Mouse (Mus musculus) frontal cortex, postnatal 14 days (tissue): ENCODE measurements around the gene Uba5.

Source experiments
- DNase-seq, 2 experiments: peaks; one replicate each; pipeline ENCODE4 v3.0.0; 2022; ENCODE audit warnings: low spot score in 2 of 2

Uba5 gene

GRCm38 (mm10) chr9:104063244-104063961, 469 bp upstream of the Uba5 start, which contains the start of gene Acad11:
TSS of gene Acad11 (plus strand) at chr9:104063377.
- peak; percentile 79 to 83 for DNase-seq

DNA sequence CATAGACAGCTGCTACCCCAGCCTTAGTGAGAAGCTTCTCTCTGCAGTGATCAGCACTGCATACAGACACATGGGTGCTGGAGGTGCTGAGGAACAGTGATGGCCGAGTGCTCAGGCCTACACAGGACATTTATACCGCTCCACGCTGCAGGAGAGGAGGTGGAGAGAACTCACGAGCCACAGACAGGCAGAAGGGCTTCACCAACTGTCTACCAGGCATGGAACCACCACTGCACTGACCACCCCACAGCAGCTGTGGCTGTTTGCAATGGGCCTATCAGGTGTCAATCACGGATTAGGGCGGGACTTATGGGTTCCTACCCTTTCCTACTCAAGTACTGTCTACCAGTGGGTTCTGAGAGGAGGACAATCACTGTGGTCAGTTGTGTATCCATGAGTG, 11.9 kb downstream of the Uba5 start:
- DNase-seq = no peak

GRCm38 (mm10) chr9:104043676-104044075, 19.3 kb downstream of the Uba5 start:
- no peak for DNase-seq

GRCm38 (mm10) chr9:104040362-104040761, 22.6 kb downstream of the Uba5 start, which contains the start of gene Gm28305:
TSS of gene Gm28305 (plus strand) at chr9:104040662.
- no peak for DNase-seq

DNA sequence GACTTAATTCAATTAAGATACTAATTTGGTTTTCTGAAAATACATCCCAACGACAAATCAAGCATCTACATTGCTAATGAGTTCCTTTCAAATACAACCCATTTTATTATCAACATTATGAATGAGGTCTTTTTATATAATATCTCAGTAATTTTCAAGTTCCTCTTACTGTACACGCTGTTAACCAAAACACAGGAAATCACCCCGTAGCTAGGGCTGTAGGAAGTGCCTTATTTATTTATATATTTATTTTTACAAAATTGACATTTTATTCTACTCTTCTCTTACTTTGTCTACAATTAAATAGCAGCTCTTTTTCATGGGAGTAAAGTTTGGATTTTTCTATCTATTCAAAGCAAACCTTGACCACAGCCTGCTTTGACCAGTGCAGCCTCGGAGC, 23.2 kb downstream of the Uba5 start:
- DNase-seq = no peak

DNA sequence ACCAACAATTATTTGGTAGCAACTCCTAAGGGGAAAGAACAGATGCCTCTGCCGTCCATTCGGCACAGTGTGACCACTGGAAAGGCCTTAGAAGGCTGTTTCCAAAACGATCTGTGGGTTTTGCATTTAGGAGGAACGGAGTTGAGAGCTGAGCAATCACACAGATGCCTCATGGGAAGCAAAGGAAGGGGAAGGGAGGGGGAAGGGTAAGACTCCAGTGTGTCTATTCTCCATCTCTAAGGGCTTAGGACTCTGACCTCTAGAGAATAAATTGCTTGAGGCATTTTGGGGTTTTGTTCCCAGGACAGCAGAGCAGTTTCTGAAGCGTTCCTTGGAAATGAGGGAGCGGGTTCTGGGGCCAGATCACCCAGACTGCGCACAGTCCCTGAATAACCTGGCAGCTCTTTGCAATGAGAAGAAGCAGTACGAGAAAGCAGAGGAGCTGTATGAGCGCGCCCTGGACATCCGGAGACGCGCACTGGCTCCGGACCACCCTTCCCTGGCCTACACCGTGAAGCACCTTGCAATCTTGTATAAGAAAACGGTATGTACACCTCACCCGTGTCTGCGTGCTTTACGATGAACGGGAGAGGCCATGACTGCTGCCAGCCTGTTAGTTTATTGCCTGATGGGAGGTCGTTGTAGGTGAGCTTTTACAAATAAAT, 23.8 kb downstream of the Uba5 start:
- DNase-seq = no peak

GRCm38 (mm10) chr9:104038266-104038665, 24.7 kb downstream of the Uba5 start:
- DNase-seq = no peak

- DNase-seq = peak; percentile 49 to 65
Observed at GRCm38 (mm10) chr9:104035261-104036015, 27.5 kb downstream of the Uba5 start.

DNA sequence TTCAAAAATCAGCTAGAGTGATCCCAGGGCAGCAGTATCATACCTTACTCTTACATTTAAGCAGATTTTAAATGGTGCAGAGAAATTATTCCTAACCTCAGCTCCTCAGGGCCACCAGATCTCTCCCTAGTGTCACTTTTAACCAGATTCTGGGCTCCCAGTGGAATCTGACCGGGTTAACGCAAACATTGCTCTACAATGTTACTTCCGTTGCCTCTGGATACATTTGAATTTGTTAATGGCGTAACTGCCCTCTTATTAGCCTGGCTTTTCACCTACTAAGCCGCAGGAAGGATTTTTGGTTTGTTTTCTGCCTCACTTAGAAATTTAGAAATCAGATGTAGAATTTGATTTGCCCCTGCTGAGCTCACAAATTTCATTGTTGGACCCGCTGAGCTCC, 28.2 kb downstream of the Uba5 start:
- no peak for DNase-seq

DNA sequence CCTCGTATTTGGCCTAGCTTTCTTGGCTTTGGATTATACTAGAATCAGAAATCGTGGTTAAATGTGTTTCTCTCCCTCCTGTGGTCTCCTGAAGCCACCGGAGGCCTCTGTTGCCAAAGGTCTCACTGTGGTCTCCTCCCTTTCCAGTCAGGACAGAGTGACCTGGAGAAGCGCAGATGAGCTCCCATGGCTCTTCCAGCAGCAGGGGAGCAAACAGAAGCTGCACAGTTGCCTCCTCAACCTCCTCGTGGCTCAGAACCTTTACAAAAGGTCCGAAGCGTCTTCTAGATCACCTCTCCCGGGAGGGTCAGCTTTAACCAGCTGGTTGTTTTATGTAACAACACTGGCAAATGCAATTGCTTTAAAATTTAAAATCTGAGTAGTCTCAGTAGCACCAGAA, 28.7 kb downstream of the Uba5 start:
- DNase-seq = no peak

- DNase-seq = no peak
Observed at GRCm38 (mm10) chr9:104029861-104030260, 33.1 kb downstream of the Uba5 start.

DNA sequence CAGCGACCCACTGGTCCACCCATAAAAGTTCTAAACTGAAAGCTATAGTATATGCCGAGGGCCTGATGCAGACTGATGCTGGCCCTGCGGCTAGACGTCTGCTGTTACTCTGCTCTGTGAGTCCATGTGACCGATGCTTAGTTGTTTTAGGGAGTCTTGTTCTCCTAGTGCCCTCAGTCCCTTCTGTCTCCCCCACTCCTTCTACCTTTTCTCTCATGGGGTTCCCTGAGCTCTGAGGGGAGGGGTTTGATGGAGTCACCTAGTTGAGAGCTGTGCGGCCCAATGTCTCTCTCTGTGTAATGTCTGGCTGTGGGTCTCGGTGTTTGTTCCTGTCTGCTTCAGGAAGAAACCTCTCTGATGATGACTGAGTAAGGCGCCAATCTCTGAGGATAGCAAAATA, 35.7 kb downstream of the Uba5 start:
- DNase-seq = no peak

DNA sequence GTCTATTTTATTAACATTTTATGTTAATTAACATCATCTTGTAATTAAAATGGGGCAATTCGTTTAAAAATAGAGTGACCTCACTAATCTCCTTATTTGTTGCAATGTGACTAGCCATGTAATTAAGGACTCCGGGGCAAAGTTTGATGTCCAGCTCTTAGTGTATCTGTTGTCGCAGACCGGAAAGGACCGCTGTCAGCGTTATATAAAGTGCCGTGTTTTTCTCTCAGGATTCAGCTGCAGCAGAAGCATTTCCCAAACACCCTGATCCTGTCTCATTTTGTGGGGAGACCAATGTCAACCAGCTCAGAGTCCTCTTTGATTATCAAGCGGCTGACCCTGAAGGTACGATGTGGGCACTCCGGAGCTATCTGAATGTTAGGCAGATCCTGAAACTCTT, 41.9 kb downstream of the Uba5 start:
- DNase-seq = no peak

DNA sequence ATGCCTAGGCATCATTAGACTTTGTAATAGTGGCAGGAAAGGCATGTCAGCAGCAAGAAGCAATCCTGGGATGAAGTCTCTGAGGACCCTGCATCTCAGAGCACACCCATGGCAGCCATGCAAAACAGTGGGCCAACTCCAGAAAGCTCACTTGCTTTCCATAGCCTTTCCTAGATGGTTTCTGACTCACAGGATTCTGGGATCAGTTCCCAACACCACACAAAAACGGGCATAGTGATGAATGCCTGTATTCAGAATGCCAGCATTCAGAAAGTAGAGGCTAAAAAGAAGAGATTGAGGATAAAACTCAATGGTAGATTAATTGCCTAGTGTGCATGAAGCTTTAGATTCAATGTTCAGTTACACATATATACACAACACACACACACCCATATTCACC, 48.4 kb downstream of the Uba5 start:
- DNase-seq = no peak

DNA sequence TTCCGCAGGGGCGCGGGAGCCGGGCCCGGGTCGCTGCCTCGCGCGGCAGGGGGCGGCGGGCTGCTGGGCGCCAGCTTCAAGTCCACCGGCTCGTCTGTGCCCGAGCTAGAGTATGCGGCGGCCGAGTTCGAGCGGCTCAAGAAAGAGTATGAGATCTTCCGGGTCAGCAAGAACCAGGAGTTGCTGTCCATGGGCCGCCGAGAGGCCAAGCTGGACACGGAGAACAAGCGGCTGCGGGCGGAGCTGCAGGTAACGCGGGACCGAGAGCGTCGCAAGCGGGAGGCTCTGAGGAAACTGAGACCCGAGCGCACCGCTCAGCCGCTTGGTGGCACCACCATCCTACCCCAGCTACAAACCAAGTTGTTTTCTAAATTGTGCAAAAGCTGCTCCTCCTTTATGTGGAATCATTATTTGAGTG, 60.0 kb downstream of the Uba5 start:
- no peak for DNase-seq

DNA sequence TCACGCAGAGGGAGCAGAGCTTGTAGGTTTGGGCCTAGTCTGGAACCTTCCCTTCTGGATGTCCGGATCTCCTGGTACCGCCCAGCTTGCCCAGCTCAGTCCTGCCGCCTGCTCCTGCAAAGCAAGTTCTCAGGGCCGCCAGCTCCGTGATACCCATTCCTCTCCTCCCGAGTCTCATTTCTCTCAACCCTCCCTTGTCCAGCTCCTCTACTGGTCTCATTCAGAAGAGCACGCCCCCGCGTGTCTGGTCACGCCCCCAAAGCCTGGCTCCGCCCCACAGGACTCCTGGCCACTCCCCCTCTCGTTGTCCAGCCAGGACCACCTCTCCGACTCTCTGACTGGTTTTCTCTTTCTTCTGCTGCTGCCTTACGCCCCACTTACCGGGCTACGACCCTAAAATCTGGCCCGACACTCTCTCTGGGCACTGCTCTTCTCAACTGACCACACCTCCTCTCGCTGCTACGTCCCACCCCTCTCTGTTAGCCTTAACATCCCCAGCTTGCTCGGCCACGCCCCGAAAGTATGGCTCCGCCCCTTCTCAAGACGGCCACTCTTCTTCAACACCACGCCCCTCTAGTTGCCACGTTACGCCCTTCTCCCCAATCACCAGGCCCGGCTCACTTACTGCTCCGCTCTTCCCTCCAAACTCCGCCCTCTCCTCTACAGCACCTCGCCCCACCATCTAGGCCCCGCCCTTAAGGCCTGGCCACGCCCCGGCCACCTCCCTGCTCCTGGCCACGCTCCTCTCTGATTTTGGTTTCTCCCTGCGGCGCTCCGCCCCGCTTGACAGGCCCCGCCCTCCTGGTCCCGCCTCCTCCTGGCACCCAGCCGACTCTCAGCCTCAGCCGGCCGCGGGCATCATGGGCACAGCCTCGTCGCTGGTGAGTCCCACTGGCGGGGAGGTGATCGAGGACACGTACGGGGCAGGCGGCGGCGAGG, 60.7 kb downstream of the Uba5 start, which contains the start of gene Nphp3:
Gene Nphp3 (plus strand): TSS at position 624 of the 939 bp plus-strand sequence.
- DNase-seq = peak; percentile 98 to 99

- DNase-seq = no peak
Observed at GRCm38 (mm10) chr9:104000601-104001000, 62.3 kb downstream of the Uba5 start.
